Mouse (Mus musculus): ENCODE measurements at regions not wholly inside any gene's neighbourhood (a gene's known extent, or its start where the extent isn't known, plus 50 kb on each side); places are given as distances from the start of the nearest gene placed in this dataset.
A peak's percentile ranks its signal among the peaks of the same experiment; 100 is the strongest.

GRCm38 (mm10) chr8:115425360-115425759, 282.2 kb downstream of the Maf start:
- DNase-seq: no peak

- DNase-seq: no peak
Measured at GRCm38 (mm10) chr8:115423682-115424081, 283.9 kb downstream of the Maf start.

GRCm38 (mm10) chr8:115423056-115423455, 284.5 kb downstream of the Maf start:
- no peak for DNase-seq

- no peak for DNase-seq
Measured at GRCm38 (mm10) chr8:115420536-115420935, 287.1 kb downstream of the Maf start.

- no peak for DNase-seq
Measured at GRCm38 (mm10) chr8:115420131-115420530, 287.5 kb downstream of the Maf start.

- no peak for DNase-seq
Measured at GRCm38 (mm10) chr8:115418056-115418455, 289.5 kb downstream of the Maf start.

GRCm38 (mm10) chr8:115414061-115414473, 293.5 kb downstream of the Maf start:
- DNase-seq: no peak

- no peak for DNase-seq
Measured at GRCm38 (mm10) chr8:115411756-115412155, 295.8 kb downstream of the Maf start.

GRCm38 (mm10) chr8:115411061-115411460, 296.5 kb downstream of the Maf start:
- DNase-seq: no peak

GRCm38 (mm10) chr8:115410191-115410590, 297.4 kb downstream of the Maf start:
- no peak for DNase-seq

- DNase-seq: no peak
Measured at GRCm38 (mm10) chr8:115407535-115407934, 300.1 kb downstream of the Maf start.

- no peak for DNase-seq
Measured at GRCm38 (mm10) chr8:115403601-115404000, 304.0 kb downstream of the Maf start.

GRCm38 (mm10) chr8:115402471-115403197, 305.0 kb downstream of the Maf start:
- DNase-seq: peak; percentile 38
